Mouse (Mus musculus) gastrocnemius, adult 8-10 months (tissue): ENCODE results near the gene Robo2. TPM values are rescaled to one million over a fixed set of nuclear protein-coding genes. Genes with fewer than 3 reads are reported as not detected.

Experiments used
- DNase-seq, 2 experiments: peaks; one replicate each; pipeline ENCODE4 v3.0.0; 2022; ENCODE audit warnings: low spot score in 2 of 2
- total RNA-seq, 4 experiments: library from RNA; stranded (reverse); gene quantifications; 2 replicates each; pipeline ENCODE4 v1.2.4; 2022

Robo2 gene
- total RNA-seq, 4 experiments from 2014 or later, result 0.19 to 0.99 (median 0.50) TPM

- DNase-seq, result no peak
Measured at GRCm38 (mm10) chr16:74338969-74339630, 72.5 kb downstream of the Robo2 start.

GRCm38 (mm10) chr16:74321666-74322371, 89.8 kb downstream of the Robo2 start:
- no peak for DNase-seq

GRCm38 (mm10) chr16:74316150-74316549, 95.5 kb downstream of the Robo2 start:
- DNase-seq, result no peak

- no peak for DNase-seq
Measured at GRCm38 (mm10) chr16:74313222-74313621, 98.4 kb downstream of the Robo2 start.

GRCm38 (mm10) chr16:74307543-74307887, 104.1 kb downstream of the Robo2 start:
- no peak for DNase-seq

GRCm38 (mm10) chr16:74306876-74307542, 104.6 kb downstream of the Robo2 start:
- no peak for DNase-seq

GRCm38 (mm10) chr16:74287878-74288277, 123.7 kb downstream of the Robo2 start:
- DNase-seq, result no peak

GRCm38 (mm10) chr16:74282549-74282948, 129.1 kb downstream of the Robo2 start:
- DNase-seq, result no peak

- no peak for DNase-seq
Measured at GRCm38 (mm10) chr16:74276855-74277573, 134.6 kb downstream of the Robo2 start.

GRCm38 (mm10) chr16:74274596-74274995, 137.0 kb downstream of the Robo2 start:
- no peak for DNase-seq

- DNase-seq, result no peak
Measured at GRCm38 (mm10) chr16:74272993-74273392, 138.6 kb downstream of the Robo2 start.

- DNase-seq, result no peak
Measured at GRCm38 (mm10) chr16:74258241-74258640, 153.4 kb downstream of the Robo2 start.

- no peak for DNase-seq
Measured at GRCm38 (mm10) chr16:74244452-74244851, 167.2 kb downstream of the Robo2 start.

GRCm38 (mm10) chr16:74241534-74241933, 170.1 kb downstream of the Robo2 start:
- DNase-seq, result no peak

GRCm38 (mm10) chr16:74237411-74237930, 174.2 kb downstream of the Robo2 start:
- DNase-seq, result no peak

GRCm38 (mm10) chr16:74234393-74235059, 177.1 kb downstream of the Robo2 start:
- DNase-seq, result no peak

- DNase-seq, result no peak
Measured at GRCm38 (mm10) chr16:74233596-74233995, 178.0 kb downstream of the Robo2 start.

GRCm38 (mm10) chr16:74227285-74227684, 184.3 kb downstream of the Robo2 start:
- DNase-seq, result no peak

GRCm38 (mm10) chr16:74225423-74226272, 186.0 kb downstream of the Robo2 start:
- DNase-seq, result no peak

GRCm38 (mm10) chr16:74222501-74222900, 189.1 kb downstream of the Robo2 start:
- DNase-seq, result no peak
